Mouse (Mus musculus): Measurements from ENCODE around the gene Ddx17. TPM values are rescaled to one million over a fixed set of nuclear protein-coding genes. Genes with fewer than 3 reads are reported as not detected.

Ddx17 gene
- polyA plus RNA-seq, 1 experiment, result 414 TPM

GRCm38 (mm10) chr15:79527991-79528639 is 18.4 kb downstream of the Ddx17 start:
- WGBS, result 31% methylated on average over 5 of the region's 5 CpGs
- no peak overlapping the region for H3K27ac ChIP-seq (ENCODE audit: insufficient read depth, low read length)

GRCm38 (mm10) chr15:79527192-79527591 is 19.3 kb downstream of the Ddx17 start:
- H3K4me3 ChIP-seq (replicated peaks; ENCODE audit: insufficient read depth, low read depth, low read length), result no peak overlapping the region
- no peak overlapping the region for H3K27ac ChIP-seq (ENCODE audit: insufficient read depth, low read length)
- H3K27me3 ChIP-seq (ENCODE audit: control insufficient read depth, insufficient read depth, low read length), result no peaks in the 10 kb centered on the region
- peak; percentile 66 to 81 for DNase-seq
- peaks cover 7% of the 10 kb centered on the region for H3K4me1 ChIP-seq (ENCODE audit: control insufficient read depth, insufficient read depth, low read length)
- 9% methylated on average over 4 of the region's 4 CpGs for WGBS
- TF ChIP-seq CTCF (IDR thresholded peaks at IDR 0.05; ENCODE audit: borderline replicate concordance, insufficient read depth, low read depth, low read length) (no peak), POLR2A (IDR thresholded peaks at IDR 0.05; ENCODE audit: borderline replicate concordance, insufficient read depth, low read length) (no peak)

More at GRCm38 (mm10) chr15:79527991-79528639, 18.4 kb downstream of the Ddx17 start:
- TF ChIP-seq CTCF (IDR thresholded peaks at IDR 0.05; ENCODE audit: borderline replicate concordance, insufficient read depth, low read depth, low read length), result no peak
- TF ChIP-seq POLR2A (IDR thresholded peaks at IDR 0.05; ENCODE audit: borderline replicate concordance, insufficient read depth, low read length), result no peak
- no peak overlapping the region for H3K4me3 ChIP-seq (replicated peaks; ENCODE audit: insufficient read depth, low read depth, low read length)
- DNase-seq, result no peak
- peaks cover 7% of the 10 kb centered on the region for H3K4me1 ChIP-seq (ENCODE audit: control insufficient read depth, insufficient read depth, low read length)
- no peaks in the 10 kb centered on the region for H3K27me3 ChIP-seq (ENCODE audit: control insufficient read depth, insufficient read depth, low read length)

- Histone ChIP-seq H3K27me3 (ENCODE audit: control insufficient read depth, insufficient read depth, low read length) (no peaks in the 10 kb centered on the region), H3K27ac (ENCODE audit: insufficient read depth, low read length) (no peak overlapping the region), H3K4me1 (ENCODE audit: control insufficient read depth, insufficient read depth, low read length) (peaks cover 7% of the 10 kb centered on the region), H3K4me3 (replicated peaks; ENCODE audit: insufficient read depth, low read depth, low read length) (no peak overlapping the region)
- no peak for TF ChIP-seq CTCF (IDR thresholded peaks at IDR 0.05; ENCODE audit: borderline replicate concordance, insufficient read depth, low read depth, low read length)
- TF ChIP-seq POLR2A (IDR thresholded peaks at IDR 0.05; ENCODE audit: borderline replicate concordance, insufficient read depth, low read length), result peak; percentile 4; the same call in 1 of the 2 replicates
- DNase-seq, result no peak
- 50% methylated on average over 9 of the region's 9 CpGs for WGBS
These were observed 20.4 kb downstream of the Ddx17 start for GRCm38 (mm10) chr15:79525979-79526768.

- peaks cover 7% of the 10 kb centered on the region for H3K4me1 ChIP-seq (ENCODE audit: control insufficient read depth, insufficient read depth, low read length)
- no peak overlapping the region for H3K4me3 ChIP-seq (replicated peaks; ENCODE audit: insufficient read depth, low read depth, low read length)
- 86% methylated on average over 5 of the region's 5 CpGs for WGBS
- no peak for DNase-seq
- TF ChIP-seq CTCF (IDR thresholded peaks at IDR 0.05; ENCODE audit: borderline replicate concordance, insufficient read depth, low read depth, low read length) (no peak), POLR2A (IDR thresholded peaks at IDR 0.05; ENCODE audit: borderline replicate concordance, insufficient read depth, low read length) (peak; percentile 8; the same call in 1 of the 2 replicates)
- no peak overlapping the region for H3K27ac ChIP-seq (ENCODE audit: insufficient read depth, low read length)
- H3K27me3 ChIP-seq (ENCODE audit: control insufficient read depth, insufficient read depth, low read length), result no peaks in the 10 kb centered on the region
These were observed 21.0 kb downstream of the Ddx17 start for GRCm38 (mm10) chr15:79525564-79525963.

- DNase-seq, result no peak
- 65% methylated on average over 16 of the region's 16 CpGs for WGBS
- Histone ChIP-seq H3K27ac (ENCODE audit: insufficient read depth, low read length) (no peak overlapping the region), H3K27me3 (ENCODE audit: control insufficient read depth, insufficient read depth, low read length) (no peaks in the 10 kb centered on the region; the same call in 1 of the 2 replicates), H3K4me1 (ENCODE audit: control insufficient read depth, insufficient read depth, low read length) (peaks cover 12% of the 10 kb centered on the region), H3K4me3 (replicated peaks; ENCODE audit: insufficient read depth, low read depth, low read length) (no peak overlapping the region)
- TF ChIP-seq CTCF (IDR thresholded peaks at IDR 0.05; ENCODE audit: borderline replicate concordance, insufficient read depth, low read depth, low read length) (no peak), POLR2A (IDR thresholded peaks at IDR 0.05; ENCODE audit: borderline replicate concordance, insufficient read depth, low read length) (no peak)
These were observed 26.9 kb downstream of the Ddx17 start for GRCm38 (mm10) chr15:79519400-79520220.

- Histone ChIP-seq H3K4me3 (replicated peaks; ENCODE audit: insufficient read depth, low read depth, low read length) (no peak overlapping the region), H3K4me1 (ENCODE audit: control insufficient read depth, insufficient read depth, low read length) (peaks cover 12% of the 10 kb centered on the region), H3K27me3 (ENCODE audit: control insufficient read depth, insufficient read depth, low read length) (no peaks in the 10 kb centered on the region; the same call in 1 of the 2 replicates), H3K27ac (ENCODE audit: insufficient read depth, low read length) (no peak overlapping the region)
- no peak for TF ChIP-seq POLR2A (IDR thresholded peaks at IDR 0.05; ENCODE audit: borderline replicate concordance, insufficient read depth, low read length)
- no peak for TF ChIP-seq CTCF (IDR thresholded peaks at IDR 0.05; ENCODE audit: borderline replicate concordance, insufficient read depth, low read depth, low read length)
- DNase-seq, result no peak
- WGBS, result 93% methylated on average over 3 of the region's 3 CpGs
These were observed 28.0 kb downstream of the Ddx17 start for GRCm38 (mm10) chr15:79518571-79518970.

GRCm38 (mm10) chr15:79517710-79518109 is 28.8 kb downstream of the Ddx17 start:
- H3K27me3 ChIP-seq (ENCODE audit: control insufficient read depth, insufficient read depth, low read length), result no peaks in the 10 kb centered on the region; the same call in 1 of the 2 replicates
- 9% methylated on average over 4 of the region's 4 CpGs for WGBS
- TF ChIP-seq CTCF (IDR thresholded peaks at IDR 0.05; ENCODE audit: borderline replicate concordance, insufficient read depth, low read depth, low read length) (no peak), POLR2A (IDR thresholded peaks at IDR 0.05; ENCODE audit: borderline replicate concordance, insufficient read depth, low read length) (no peak)

More at GRCm38 (mm10) chr15:79517710-79518109, 28.8 kb downstream of the Ddx17 start:
- H3K4me3 ChIP-seq (replicated peaks; ENCODE audit: insufficient read depth, low read depth, low read length), result no peak overlapping the region
- peaks cover 12% of the 10 kb centered on the region for H3K4me1 ChIP-seq (ENCODE audit: control insufficient read depth, insufficient read depth, low read length)
- peak in 1 of 2 experiments; percentile 38 for DNase-seq
- no peak overlapping the region for H3K27ac ChIP-seq (ENCODE audit: insufficient read depth, low read length)
